Mouse (Mus musculus): ENCODE data around the gene Exosc10. TPM values are rescaled to one million over a fixed set of nuclear protein-coding genes. Genes with fewer than 3 reads are reported as not detected.

Exosc10 gene
- polyA plus RNA-seq, 1 experiment from 2014 or later = 97.5 TPM

DNA sequence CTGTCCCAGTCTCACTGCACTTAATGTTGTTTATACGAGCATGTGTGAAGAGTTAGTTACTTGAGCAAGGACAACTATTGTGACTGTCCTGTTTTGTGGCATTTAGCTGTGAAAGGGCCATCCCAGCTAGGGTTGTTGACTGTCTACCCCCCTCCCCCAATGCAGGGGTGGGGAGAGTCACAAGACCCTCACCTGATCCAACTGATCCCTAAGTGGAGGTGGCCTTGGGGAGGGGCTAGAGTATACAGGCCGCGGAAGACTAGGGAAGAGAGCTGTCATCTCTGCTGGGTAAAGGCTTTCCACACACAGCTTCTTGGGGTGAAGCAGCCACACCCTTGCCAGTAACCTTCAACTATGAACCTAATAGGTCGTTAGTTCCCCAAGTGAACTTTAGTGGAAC is 42.1 kb downstream of the Exosc10 start:
- Histone ChIP-seq H3K27ac (replicated peaks) (no peak overlapping the region), H3K36me3 (peaks cover 32% of the 10 kb centered on the region), H3K4me2 (replicated peaks) (no peak overlapping the region), H3K9me3 (no peaks in the 10 kb centered on the region), H3K4me1 (no peaks in the 10 kb centered on the region), H3K9ac (replicated peaks) (no peak overlapping the region), H3K27me3 (no peaks in the 10 kb centered on the region), H3K4me3 (no peak overlapping the region)
- no peak for ATAC-seq (replicated peaks)
- 91% methylated on average over 4 of the region's 4 CpGs for WGBS

DNA sequence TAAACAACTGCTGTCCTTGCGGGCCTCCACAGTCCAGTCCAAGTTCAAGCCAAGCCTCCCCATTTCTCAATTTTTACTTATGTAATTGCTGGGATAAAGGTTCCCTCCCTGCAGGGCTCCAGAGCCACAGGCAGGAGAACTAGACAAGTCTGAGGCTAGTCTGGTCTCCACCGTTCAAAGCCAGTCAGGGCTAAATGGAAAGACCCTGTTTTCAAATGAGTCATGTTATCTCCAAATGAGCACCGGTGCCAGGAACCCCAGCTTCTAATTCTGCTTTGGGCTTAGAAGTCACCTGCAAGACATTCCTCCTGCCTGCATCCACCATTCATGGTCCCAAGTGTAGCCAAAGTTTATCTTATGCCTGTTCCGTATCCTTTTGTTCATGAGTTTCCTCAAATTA is 43.6 kb downstream of the Exosc10 start:
- Histone ChIP-seq H3K36me3 (peaks cover 18% of the 10 kb centered on the region), H3K27me3 (no peaks in the 10 kb centered on the region), H3K9me3 (no peaks in the 10 kb centered on the region), H3K4me1 (no peaks in the 10 kb centered on the region), H3K4me2 (replicated peaks) (no peak overlapping the region), H3K9ac (replicated peaks) (no peak overlapping the region), H3K4me3 (no peak overlapping the region), H3K27ac (replicated peaks) (no peak overlapping the region)
- WGBS = 93% methylated on average over 4 of the region's 4 CpGs
- ATAC-seq (replicated peaks) = no peak

DNA sequence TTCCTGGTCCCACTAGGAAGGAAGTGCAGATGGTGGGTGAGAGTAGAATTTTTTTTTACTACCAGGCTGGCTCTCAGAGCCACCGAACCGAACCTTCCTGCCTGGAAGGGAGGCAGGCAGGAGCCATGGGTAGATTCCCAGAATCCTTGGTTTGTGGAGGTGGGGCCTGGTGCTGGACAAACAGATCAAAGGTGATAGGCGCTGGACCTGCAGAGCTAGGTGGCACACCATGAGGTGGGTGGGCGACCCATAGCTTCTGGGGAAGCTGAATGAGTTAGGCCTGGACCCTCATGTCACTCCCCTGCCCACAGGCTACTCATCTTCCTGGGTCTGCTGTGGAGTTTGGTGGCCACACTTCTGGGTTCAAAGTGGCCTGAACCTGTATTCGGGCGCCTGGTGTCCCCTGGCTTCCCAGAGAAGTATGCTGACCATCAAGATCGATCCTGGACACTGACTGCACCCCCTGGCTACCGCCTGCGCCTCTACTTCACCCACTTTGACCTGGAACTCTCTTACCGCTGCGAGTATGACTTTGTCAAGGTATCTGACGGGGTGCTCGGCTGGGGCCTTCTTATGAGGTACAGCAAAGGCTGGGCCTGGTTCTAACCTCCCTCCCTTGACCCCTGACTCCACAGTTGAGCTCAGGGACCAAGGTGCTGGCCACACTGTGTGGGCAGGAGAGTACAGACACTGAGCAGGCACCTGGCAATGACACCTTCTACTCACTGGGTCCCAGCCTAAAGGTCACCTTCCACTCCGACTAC is 44.3 kb downstream of the Exosc10 start, which contains the start of gene Masp2:
Masp2 (plus strand) TSS at position 198 of the 764 bp plus-strand sequence.
- ATAC-seq (replicated peaks) = no peak
- H3K27ac ChIP-seq (replicated peaks) = no peak within 1 kb of the TSS
- no peaks in the 10 kb centered on the region for H3K4me1 ChIP-seq
- no peak within 1 kb of the TSS for H3K4me2 ChIP-seq (replicated peaks)
- WGBS = 90% methylated on average over 14 of the region's 14 CpGs
- H3K27me3 ChIP-seq = no peaks in the 10 kb centered on the region
- H3K9ac ChIP-seq (replicated peaks) = no peak within 1 kb of the TSS
- H3K9me3 ChIP-seq = no peaks in the 10 kb centered on the region
- H3K36me3 ChIP-seq = peaks cover 13% of the 10 kb centered on the region; the same call in 1 of the 2 replicates
- H3K4me3 ChIP-seq = no peak within 1 kb of the TSS

DNA sequence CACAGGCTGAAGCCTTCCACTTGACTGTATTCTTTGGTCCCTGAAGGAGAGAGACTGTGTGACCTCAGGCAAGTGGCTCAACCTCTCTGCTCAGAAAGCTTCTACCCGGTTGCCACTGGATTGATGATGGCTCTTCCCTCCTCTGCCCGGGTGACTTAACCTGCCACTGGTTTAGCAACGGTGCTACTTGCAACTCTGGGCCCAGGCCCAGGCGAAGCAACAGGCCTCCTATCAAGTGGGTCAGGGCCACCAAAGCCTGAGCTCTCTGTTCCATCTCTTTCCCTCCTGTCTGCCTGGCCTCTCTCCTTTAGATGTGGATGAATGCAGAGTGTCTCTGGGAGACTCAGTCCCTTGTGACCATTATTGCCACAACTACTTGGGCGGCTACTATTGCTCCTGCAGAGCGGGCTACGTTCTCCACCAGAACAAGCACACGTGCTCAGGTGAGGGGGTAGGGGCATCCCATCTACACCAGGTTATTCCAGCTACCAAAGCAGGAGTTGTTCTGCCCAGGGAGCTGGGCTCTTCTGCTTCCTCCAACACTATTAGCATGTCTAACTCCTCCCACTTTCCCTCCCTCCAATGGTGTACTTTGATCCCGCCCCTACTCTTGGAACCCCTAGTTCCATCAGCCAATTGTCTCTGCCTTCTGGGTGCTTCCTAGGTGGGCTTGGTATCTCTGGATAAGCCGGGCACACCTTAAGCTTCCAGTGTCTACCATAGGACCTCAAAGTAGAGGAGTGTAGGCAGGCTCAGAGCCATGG is 45.3 kb downstream of the Exosc10 start:
- H3K4me2 ChIP-seq (replicated peaks) = no peak overlapping the region
- 78% methylated on average over 10 of the region's 10 CpGs for WGBS
- H3K9ac ChIP-seq (replicated peaks) = no peak overlapping the region
- no peak for ATAC-seq (replicated peaks)
- H3K36me3 ChIP-seq = 0 out of 2 replicates have a peak, but pooled peaks cover 7% of the 10 kb centered on the region
- H3K4me3 ChIP-seq = no peak overlapping the region
- H3K27ac ChIP-seq (replicated peaks) = no peak overlapping the region
- no peaks in the 10 kb centered on the region for H3K27me3 ChIP-seq
- H3K9me3 ChIP-seq = no peaks in the 10 kb centered on the region
- no peaks in the 10 kb centered on the region for H3K4me1 ChIP-seq

DNA sequence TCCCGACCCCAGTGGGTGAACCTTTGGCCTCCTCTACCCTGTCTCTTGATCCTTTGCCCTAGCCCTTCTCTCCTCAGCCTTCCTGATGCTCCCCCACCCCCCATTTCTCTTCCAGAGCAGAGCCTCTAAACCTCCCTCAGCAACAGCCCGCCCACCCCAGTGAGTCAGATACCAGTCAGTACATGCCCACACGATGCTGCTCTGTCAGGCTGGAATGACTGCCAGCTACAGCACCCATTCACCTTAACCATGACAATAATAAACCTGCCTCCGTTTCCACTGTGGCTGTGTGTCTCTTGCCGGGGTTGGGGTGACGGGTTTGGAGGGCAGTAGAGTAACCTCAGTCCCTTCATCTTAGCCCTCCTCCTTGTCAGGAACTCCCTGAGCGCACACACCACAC is 45.9 kb downstream of the Exosc10 start:
- Histone ChIP-seq H3K4me2 (replicated peaks) (no peak overlapping the region), H3K4me1 (no peaks in the 10 kb centered on the region), H3K4me3 (no peak overlapping the region), H3K36me3 (0 out of 2 replicates have a peak, but pooled peaks cover 3% of the 10 kb centered on the region), H3K9me3 (no peaks in the 10 kb centered on the region), H3K27ac (replicated peaks) (no peak overlapping the region), H3K27me3 (no peaks in the 10 kb centered on the region), H3K9ac (replicated peaks) (no peak overlapping the region)
- WGBS = 79% methylated on average over 7 of the region's 7 CpGs
- ATAC-seq (replicated peaks) = no peak

DNA sequence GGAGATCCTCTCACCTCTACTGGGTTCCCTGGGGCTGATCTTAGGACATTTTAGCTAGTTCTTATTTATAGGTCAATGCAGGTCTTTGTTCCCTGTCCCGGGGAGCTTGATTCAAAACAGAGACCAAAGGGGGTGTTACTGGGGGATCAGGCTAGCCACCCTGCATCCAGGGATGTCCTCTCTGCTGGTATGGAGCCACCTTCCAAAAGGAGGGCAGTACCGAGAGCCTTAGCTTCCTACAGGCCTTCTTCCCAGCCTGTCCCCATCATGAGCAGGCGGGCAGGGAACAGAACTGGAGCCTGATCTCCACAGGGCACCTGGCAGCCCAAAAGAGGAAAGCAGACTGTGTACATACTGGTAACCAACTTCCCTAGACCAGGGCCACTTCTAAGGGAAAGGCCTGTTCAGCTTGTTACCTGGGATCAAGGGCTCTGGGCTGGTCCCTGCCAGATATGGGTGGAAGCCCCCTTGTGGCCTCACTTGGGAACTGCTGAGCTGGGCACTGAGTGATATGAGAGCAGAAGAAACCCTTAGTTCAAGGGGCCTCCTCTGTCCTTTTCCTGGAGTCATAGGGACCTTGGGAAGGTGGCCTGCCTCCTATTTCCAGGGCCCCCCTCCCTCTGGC is 46.4 kb downstream of the Exosc10 start:
- WGBS = 85% methylated on average over 3 of the region's 3 CpGs
- Histone ChIP-seq H3K9ac (replicated peaks) (no peak overlapping the region), H3K4me1 (no peaks in the 10 kb centered on the region), H3K27ac (replicated peaks) (no peak overlapping the region), H3K4me3 (no peak overlapping the region), H3K27me3 (no peaks in the 10 kb centered on the region), H3K9me3 (no peaks in the 10 kb centered on the region), H3K36me3 (no peaks in the 10 kb centered on the region), H3K4me2 (replicated peaks) (no peak overlapping the region)
- no peak for ATAC-seq (replicated peaks)

DNA sequence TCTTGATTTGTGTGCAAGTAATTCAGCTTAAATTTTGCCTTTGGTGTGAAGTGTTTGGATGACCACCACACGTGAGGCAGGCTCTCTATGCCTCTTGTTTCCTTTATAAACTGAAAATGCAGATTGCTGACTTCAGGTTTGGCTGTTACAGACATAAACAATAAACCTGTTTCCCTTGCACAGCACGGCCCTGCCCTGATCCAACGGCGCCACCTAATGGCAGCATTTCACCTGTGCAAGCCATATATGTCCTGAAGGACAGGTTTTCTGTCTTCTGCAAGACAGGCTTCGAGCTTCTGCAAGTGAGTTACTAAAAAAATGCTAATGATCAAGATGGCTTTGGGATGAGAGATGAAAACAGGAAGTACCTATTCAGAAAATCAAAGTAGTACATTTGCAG is 49.5 kb downstream of the Exosc10 start:
- Histone ChIP-seq H3K36me3 (peaks cover 6% of the 10 kb centered on the region; the same call in 1 of the 2 replicates), H3K4me1 (no peaks in the 10 kb centered on the region), H3K4me2 (replicated peaks) (no peak overlapping the region), H3K4me3 (no peak overlapping the region), H3K27ac (replicated peaks) (no peak overlapping the region), H3K9me3 (no peaks in the 10 kb centered on the region), H3K9ac (replicated peaks) (no peak overlapping the region), H3K27me3 (no peaks in the 10 kb centered on the region)
- peak; percentile 36; the same call in 1 of the 2 replicates for ATAC-seq (replicated peaks)
- 18% methylated on average over 5 of the region's 5 CpGs for WGBS

DNA sequence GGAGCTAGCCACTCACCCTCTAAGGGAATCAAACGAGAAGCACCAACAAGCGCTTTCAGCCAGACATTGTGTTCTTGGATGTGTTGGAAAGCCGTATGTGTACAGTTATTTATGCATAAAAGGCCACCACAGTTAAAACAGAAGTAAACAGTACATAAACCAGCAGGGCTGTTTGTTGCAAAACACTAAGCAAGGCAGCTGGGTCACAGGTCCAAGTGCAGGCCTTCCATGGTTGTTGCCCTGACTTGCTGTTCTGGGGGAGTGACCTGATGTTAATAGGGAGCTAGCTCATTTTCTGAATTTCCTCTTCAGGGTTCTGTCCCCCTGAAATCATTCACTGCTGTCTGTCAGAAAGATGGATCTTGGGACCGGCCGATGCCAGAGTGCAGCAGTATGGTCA is 51.6 kb downstream of the Exosc10 start:
- Histone ChIP-seq H3K27ac (replicated peaks) (no peak overlapping the region), H3K4me1 (peaks cover 14% of the 10 kb centered on the region), H3K4me2 (replicated peaks) (no peak overlapping the region), H3K9ac (replicated peaks) (no peak overlapping the region), H3K4me3 (no peak overlapping the region), H3K36me3 (peaks cover 18% of the 10 kb centered on the region), H3K9me3 (no peaks in the 10 kb centered on the region), H3K27me3 (no peaks in the 10 kb centered on the region)
- ATAC-seq (replicated peaks) = no peak
- WGBS = 82% methylated on average over 5 of the region's 5 CpGs

DNA sequence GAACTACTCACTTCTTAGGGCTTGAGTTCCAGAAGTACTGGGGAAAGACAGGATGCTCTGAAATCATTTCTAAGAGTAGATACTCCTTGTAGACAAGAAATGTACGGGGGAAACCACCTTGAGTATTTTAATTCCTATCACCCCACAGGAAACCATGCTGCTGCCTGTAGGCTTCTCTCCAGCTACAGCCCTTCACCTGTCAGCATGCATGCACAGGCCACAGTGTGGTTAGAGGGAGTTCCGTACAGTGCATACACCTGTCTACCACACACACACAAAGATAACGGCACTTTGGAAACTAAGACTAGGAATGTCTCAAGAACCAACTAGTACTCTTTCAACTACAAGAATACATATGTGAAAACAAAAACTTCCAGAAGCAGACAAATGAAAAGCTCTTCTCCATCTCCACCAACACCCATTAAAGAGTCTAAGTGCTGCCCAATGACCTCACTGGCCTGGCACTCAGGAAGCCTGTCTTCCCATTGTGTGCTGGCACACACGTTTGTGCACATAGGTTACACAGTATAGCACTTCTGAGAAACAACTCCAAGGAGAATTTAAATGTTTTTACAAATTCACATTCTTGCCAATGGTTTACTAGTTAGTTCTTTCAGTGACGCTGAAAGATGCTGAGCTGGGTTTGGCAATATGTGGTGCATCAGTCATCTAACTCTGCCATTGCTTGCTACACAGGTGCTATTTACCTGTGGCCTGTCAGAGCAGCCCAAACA is 52.6 kb downstream of the Exosc10 start:
- peaks cover 28% of the 10 kb centered on the region for H3K36me3 ChIP-seq
- H3K4me3 ChIP-seq = no peak overlapping the region
- WGBS = 70% methylated on average over 5 of the region's 5 CpGs
- no peak for ATAC-seq (replicated peaks)
- no peak overlapping the region for H3K4me2 ChIP-seq (replicated peaks)
- no peaks in the 10 kb centered on the region for H3K9me3 ChIP-seq
- H3K27ac ChIP-seq (replicated peaks) = no peak overlapping the region
- H3K4me1 ChIP-seq = peaks cover 16% of the 10 kb centered on the region
- H3K9ac ChIP-seq (replicated peaks) = no peak overlapping the region
- no peaks in the 10 kb centered on the region for H3K27me3 ChIP-seq

DNA sequence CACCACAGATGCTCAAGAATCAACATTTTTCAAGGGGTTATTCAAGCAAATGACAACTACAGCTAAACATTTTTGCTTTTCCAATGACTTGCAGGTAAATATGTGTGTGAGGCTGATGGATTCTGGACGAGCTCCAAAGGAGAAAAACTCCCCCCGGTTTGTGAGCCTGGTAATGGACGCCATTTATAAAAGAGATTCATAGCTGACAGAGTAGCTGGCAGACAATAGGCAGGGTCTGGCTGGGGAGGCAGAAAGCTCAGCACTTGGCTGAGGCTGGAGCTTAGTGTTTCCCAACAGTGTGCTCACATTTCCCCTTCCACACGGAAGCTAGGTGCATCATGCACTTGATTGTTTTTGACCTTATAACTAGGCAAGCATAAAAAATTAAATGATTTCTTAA is 54.3 kb downstream of the Exosc10 start:
- no peak overlapping the region for H3K4me3 ChIP-seq
- no peak overlapping the region for H3K4me2 ChIP-seq (replicated peaks)
- peaks cover 16% of the 10 kb centered on the region for H3K4me1 ChIP-seq
- ATAC-seq (replicated peaks) = no peak
- H3K27ac ChIP-seq (replicated peaks) = peak overlapping the region; percentile 37; the same call in 1 of the 2 replicates
- no peak overlapping the region for H3K9ac ChIP-seq (replicated peaks)
- H3K27me3 ChIP-seq = no peaks in the 10 kb centered on the region
- H3K36me3 ChIP-seq = peaks cover 44% of the 10 kb centered on the region
- WGBS = 36% methylated on average over 4 of the region's 4 CpGs
- H3K9me3 ChIP-seq = no peaks in the 10 kb centered on the region

DNA sequence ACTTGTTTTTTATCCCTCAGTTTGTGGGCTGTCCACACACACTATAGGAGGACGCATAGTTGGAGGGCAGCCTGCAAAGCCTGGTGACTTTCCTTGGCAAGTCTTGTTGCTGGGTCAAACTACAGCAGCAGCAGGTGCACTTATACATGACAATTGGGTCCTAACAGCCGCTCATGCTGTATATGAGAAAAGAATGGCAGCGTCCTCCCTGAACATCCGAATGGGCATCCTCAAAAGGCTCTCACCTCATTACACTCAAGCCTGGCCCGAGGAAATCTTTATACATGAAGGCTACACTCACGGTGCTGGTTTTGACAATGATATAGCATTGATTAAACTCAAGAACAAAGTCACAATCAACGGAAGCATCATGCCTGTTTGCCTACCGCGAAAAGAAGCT is 55.5 kb downstream of the Exosc10 start:
- Histone ChIP-seq H3K27ac (replicated peaks) (no peak overlapping the region), H3K36me3 (peaks cover 51% of the 10 kb centered on the region)
- WGBS = 44% methylated on average over 9 of the region's 9 CpGs

More for the DNA sequence above, 55.5 kb downstream of the Exosc10 start:
- Histone ChIP-seq H3K4me3 (no peak overlapping the region), H3K27me3 (no peaks in the 10 kb centered on the region), H3K4me1 (peaks cover 16% of the 10 kb centered on the region), H3K4me2 (replicated peaks) (no peak overlapping the region), H3K9ac (replicated peaks) (no peak overlapping the region), H3K9me3 (no peaks in the 10 kb centered on the region)
- no peak for ATAC-seq (replicated peaks)

Measured in forebrain, embryonic 15.5 days (tissue).